Mouse (Mus musculus): ENCODE measurements at regions not wholly inside any gene's neighbourhood (a gene's known extent, or its start where the extent isn't known, plus 50 kb on each side); places are given as distances from the start of the nearest gene placed in this dataset.

DNA sequence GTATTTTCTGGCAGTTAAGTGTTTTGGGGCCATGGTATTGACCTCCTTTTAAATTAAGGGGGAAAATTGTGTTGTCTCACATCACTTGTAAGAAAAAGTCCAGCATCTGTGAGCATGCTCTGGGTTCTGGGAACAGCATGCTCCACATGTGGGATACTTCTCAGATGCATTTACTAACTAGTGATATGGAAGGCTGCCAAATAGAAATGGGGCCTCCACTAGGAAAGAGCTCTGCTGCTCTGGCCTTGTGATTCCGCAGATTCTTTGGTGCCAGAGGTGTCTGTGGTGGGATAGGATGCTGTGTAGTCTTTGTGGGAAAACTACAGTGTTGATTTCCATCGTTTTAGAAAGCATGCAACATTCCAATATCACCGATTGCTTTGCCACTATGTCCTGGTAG, 111.2 kb upstream of the Hey2 start:
- ATAC-seq (no peak), DNase-seq (no peak)
- no peak overlapping the region for H3K4me2 ChIP-seq (ENCODE audit: low read depth)
- H3K27ac ChIP-seq (ENCODE audit: low read depth, low read length): no peak overlapping the region
- no peaks in the 10 kb centered on the region for H3K36me3 ChIP-seq (ENCODE audit: insufficient read depth)
- H3K4me3 ChIP-seq (ENCODE audit: low read depth, low read length): no peak overlapping the region
- H3K27me3 ChIP-seq (ENCODE audit: insufficient read depth, low read length): no peaks in the 10 kb centered on the region
- no peaks in the 10 kb centered on the region for H3K4me1 ChIP-seq (ENCODE audit: insufficient read depth)
- 82% methylated on average over 3 of the region's 3 CpGs for WGBS
- H3K9ac ChIP-seq: no peak overlapping the region
- TF ChIP-seq CTCF (IDR thresholded peaks at IDR 0.05; ENCODE audit: low read depth): no peak
- H3K9me3 ChIP-seq (ENCODE audit: low read length): no peaks in the 10 kb centered on the region

DNA sequence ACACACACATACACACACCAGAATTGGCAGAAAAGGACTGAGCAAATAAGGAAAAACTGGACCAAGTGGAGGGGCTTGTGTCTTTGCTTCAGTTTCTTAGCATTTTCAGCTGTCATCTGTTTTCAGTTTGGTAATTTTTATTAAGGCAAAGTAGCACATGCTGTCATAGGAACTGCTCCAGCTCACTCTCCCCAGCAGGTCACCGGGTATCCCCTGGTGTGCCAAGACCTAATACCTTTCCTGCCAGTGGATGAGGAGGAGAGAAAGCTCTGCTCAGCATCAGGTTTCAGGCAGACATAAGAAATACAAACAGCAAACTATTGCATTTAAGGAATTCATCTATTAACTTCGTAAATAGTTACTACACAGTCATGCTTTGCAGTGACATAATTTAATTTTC, 109.8 kb upstream of the Hey2 start:
- Histone ChIP-seq H3K9ac (no peak overlapping the region), H3K27ac (ENCODE audit: low read depth, low read length) (no peak overlapping the region), H3K4me3 (ENCODE audit: low read depth, low read length) (no peak overlapping the region), H3K27me3 (ENCODE audit: insufficient read depth, low read length) (no peaks in the 10 kb centered on the region), H3K36me3 (ENCODE audit: insufficient read depth) (no peaks in the 10 kb centered on the region), H3K9me3 (ENCODE audit: low read length) (no peaks in the 10 kb centered on the region), H3K4me1 (ENCODE audit: insufficient read depth) (no peaks in the 10 kb centered on the region), H3K4me2 (ENCODE audit: low read depth) (no peak overlapping the region)
- no peak for TF ChIP-seq CTCF (IDR thresholded peaks at IDR 0.05; ENCODE audit: low read depth)
- DNase-seq (no peak), ATAC-seq (no peak)
- WGBS: 67% methylated on average over 2 of the region's 2 CpGs

DNA sequence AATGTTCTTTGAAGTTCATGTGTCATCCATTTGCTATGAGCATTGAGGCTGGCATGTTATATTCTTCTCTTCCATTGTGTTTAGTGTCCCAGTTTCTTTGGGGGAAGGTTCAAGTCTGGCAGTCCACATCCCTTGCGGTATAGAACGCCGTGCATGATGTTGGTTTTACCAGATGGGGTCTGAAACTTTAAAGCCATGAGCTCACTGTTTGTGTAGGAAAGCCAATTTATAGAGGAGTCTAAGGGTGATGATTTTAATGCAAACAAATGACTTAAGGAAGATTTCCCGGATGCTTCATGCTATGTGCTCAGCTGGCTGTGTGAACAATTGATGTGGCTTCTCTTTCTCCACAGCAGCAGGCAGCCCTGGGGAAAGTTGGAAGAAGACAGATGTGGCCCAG, 104.0 kb upstream of the Hey2 start:
- H3K9me3 ChIP-seq (ENCODE audit: low read length): no peaks in the 10 kb centered on the region
- no peak for TF ChIP-seq CTCF (IDR thresholded peaks at IDR 0.05; ENCODE audit: low read depth)
- H3K36me3 ChIP-seq (ENCODE audit: insufficient read depth): no peaks in the 10 kb centered on the region
- H3K9ac ChIP-seq: no peak overlapping the region
- no peaks in the 10 kb centered on the region for H3K27me3 ChIP-seq (ENCODE audit: insufficient read depth, low read length)
- ATAC-seq (no peak), DNase-seq (no peak)
- no peak overlapping the region for H3K4me3 ChIP-seq (ENCODE audit: low read depth, low read length)
- 85% methylated on average over 4 of the region's 4 CpGs for WGBS
- no peaks in the 10 kb centered on the region for H3K4me1 ChIP-seq (ENCODE audit: insufficient read depth)
- H3K27ac ChIP-seq (ENCODE audit: low read depth, low read length): no peak overlapping the region
- H3K4me2 ChIP-seq (ENCODE audit: low read depth): no peak overlapping the region

DNA sequence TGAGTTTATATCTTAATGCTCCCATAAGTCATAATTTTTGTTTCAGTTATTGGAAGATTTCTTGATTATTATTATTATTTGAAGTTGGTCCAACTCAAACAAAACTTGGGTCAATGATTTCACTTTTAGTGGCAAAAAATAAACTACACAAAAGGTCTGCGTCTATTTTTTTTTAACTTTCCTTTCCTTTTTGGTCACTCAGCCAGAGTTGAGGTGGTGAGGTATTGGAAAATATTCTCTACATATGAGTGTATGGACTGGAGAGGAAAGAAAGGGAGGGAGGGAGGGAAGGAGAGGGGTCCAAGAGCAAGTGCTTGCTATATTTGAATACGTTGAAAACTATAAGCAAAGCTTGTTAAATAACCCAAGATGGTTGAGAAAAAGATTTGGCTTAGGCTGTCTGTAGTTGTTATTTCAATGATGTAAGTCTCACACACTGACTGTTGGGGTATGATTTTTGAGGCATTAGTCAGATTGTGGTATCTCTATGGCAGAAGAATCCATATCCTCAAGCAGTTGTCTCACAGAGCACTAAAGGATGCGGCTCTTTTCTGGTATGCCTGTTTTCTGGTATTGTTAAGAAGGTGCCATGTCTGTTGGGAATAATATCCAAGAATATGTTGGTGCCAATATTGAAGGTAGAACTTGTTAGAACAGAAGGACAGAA, 75.9 kb upstream of the Hey2 start:
- no peaks in the 10 kb centered on the region for H3K27me3 ChIP-seq (ENCODE audit: insufficient read depth, low read length)
- no peak overlapping the region for H3K9ac ChIP-seq
- no peaks in the 10 kb centered on the region for H3K9me3 ChIP-seq (ENCODE audit: low read length)
- DNase-seq (no peak), ATAC-seq (no peak)
- no peak overlapping the region for H3K4me2 ChIP-seq (ENCODE audit: low read depth)
- 90% methylated on average over 3 of the region's 3 CpGs for WGBS
- H3K27ac ChIP-seq (ENCODE audit: low read depth, low read length): no peak overlapping the region
- TF ChIP-seq CTCF (IDR thresholded peaks at IDR 0.05; ENCODE audit: low read depth): no peak
- H3K36me3 ChIP-seq (ENCODE audit: insufficient read depth): no peaks in the 10 kb centered on the region
- no peaks in the 10 kb centered on the region for H3K4me1 ChIP-seq (ENCODE audit: insufficient read depth)
- H3K4me3 ChIP-seq (ENCODE audit: low read depth, low read length): no peak overlapping the region

DNA sequence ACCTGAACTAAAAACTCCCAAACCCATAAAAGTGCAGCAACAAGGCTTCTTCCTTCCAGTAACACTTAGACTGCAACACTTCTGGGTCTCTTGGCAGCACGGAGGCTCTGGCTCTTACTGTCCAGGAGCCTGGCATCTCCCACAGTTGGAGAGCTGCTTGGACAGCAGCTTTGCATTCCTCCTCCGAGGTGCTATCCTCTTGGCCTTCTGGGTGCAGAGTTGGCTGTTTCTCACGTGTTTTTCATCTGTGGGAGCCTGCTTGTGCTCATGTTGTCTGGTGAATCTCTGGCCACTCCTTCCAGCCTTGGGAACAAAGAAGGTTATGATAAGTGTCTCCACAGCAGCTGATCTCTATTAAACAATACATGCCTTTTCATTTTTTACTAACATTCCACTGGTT, 51.2 kb upstream of the Hey2 start:
- Histone ChIP-seq H3K4me3 (ENCODE audit: low read depth, low read length) (no peak overlapping the region), H3K27me3 (ENCODE audit: insufficient read depth, low read length) (no peaks in the 10 kb centered on the region), H3K4me2 (ENCODE audit: low read depth) (no peak overlapping the region), H3K9me3 (ENCODE audit: low read length) (no peaks in the 10 kb centered on the region), H3K36me3 (ENCODE audit: insufficient read depth) (no peaks in the 10 kb centered on the region), H3K27ac (ENCODE audit: low read depth, low read length) (no peak overlapping the region), H3K9ac (no peak overlapping the region), H3K4me1 (ENCODE audit: insufficient read depth) (no peaks in the 10 kb centered on the region)
- TF ChIP-seq CTCF (IDR thresholded peaks at IDR 0.05; ENCODE audit: low read depth): no peak
- ATAC-seq (no peak), DNase-seq (no peak)
- WGBS: 51% methylated on average over 3 of the region's 3 CpGs

All from forebrain, postnatal 0 days (tissue).